Mouse (Mus musculus): ENCODE measurements around the gene Cep112. TPM values are rescaled to one million over a fixed set of nuclear protein-coding genes. Genes with fewer than 3 reads are reported as not detected.

The Cep112 gene
- polyA plus RNA-seq, 1 experiment from 2014 or later, result 10.0 TPM

- ATAC-seq (ENCODE audit: insufficient read depth, low FRiP score, low TSS enrichment) (no peak), DNase-seq (ENCODE audit: low spot score) (no peak)
- Histone ChIP-seq H3K4me1 (ENCODE audit: control insufficient read depth, insufficient read depth, low read length) (peaks cover 5% of the 10 kb centered on the region; the same call in 1 of the 2 replicates), H3K4me3 (ENCODE audit: low read depth, low read length) (peak overlapping the region; percentile 50), H3K9me3 (ENCODE audit: control insufficient read depth, low read length) (no peaks in the 10 kb centered on the region), H3K27me3 (ENCODE audit: control insufficient read depth, insufficient read depth, low read length) (no peaks in the 10 kb centered on the region), H3K36me3 (ENCODE audit: control insufficient read depth, insufficient read depth, low read length) (no peaks in the 10 kb centered on the region), H3K27ac (ENCODE audit: low read depth, low read length) (no peak overlapping the region), H3K4me2 (ENCODE audit: low read depth) (peak overlapping the region; percentile 47; the same call in 1 of the 2 replicates), H3K9ac (ENCODE audit: low read length) (no peak overlapping the region)
- WGBS, result 85% methylated on average over 3 of the region's 3 CpGs
These were observed 1.1 kb downstream of the Cep112 start for GRCm38 (mm10) chr11:108426086-108426485.

- H3K9ac ChIP-seq (ENCODE audit: low read length), result no peak overlapping the region
- 74% methylated on average over 6 of the region's 6 CpGs for WGBS
- H3K4me1 ChIP-seq (ENCODE audit: control insufficient read depth, insufficient read depth, low read length), result peaks cover 5% of the 10 kb centered on the region; the same call in 1 of the 2 replicates
- H3K36me3 ChIP-seq (ENCODE audit: control insufficient read depth, insufficient read depth, low read length), result no peaks in the 10 kb centered on the region
- H3K4me3 ChIP-seq (ENCODE audit: low read depth, low read length), result no peak overlapping the region
- no peak overlapping the region for H3K4me2 ChIP-seq (ENCODE audit: low read depth)
- no peak overlapping the region for H3K27ac ChIP-seq (ENCODE audit: low read depth, low read length)
- DNase-seq (ENCODE audit: low spot score) (no peak), ATAC-seq (ENCODE audit: insufficient read depth, low FRiP score, low TSS enrichment) (no peak)
- no peaks in the 10 kb centered on the region for H3K9me3 ChIP-seq (ENCODE audit: control insufficient read depth, low read length)
- no peaks in the 10 kb centered on the region for H3K27me3 ChIP-seq (ENCODE audit: control insufficient read depth, insufficient read depth, low read length)
These were observed 2.2 kb downstream of the Cep112 start for GRCm38 (mm10) chr11:108427191-108427590.

- WGBS, result 90% methylated on average over 2 of the region's 2 CpGs
- no peak for DNase-seq (ENCODE audit: low spot score)
- no peak overlapping the region for H3K27ac ChIP-seq (ENCODE audit: low read depth, low read length)
- H3K4me1 ChIP-seq (ENCODE audit: control insufficient read depth, insufficient read depth, low read length), result 0 out of 2 replicates have a peak, but pooled peaks cover under 1% of the 10 kb centered on the region
- no peak overlapping the region for H3K4me2 ChIP-seq (ENCODE audit: low read depth)
- H3K36me3 ChIP-seq (ENCODE audit: control insufficient read depth, insufficient read depth, low read length), result no peaks in the 10 kb centered on the region
- ATAC-seq (ENCODE audit: insufficient read depth, low FRiP score, low TSS enrichment), result no peak
- H3K9ac ChIP-seq (ENCODE audit: low read length), result no peak overlapping the region
- H3K9me3 ChIP-seq (ENCODE audit: control insufficient read depth, low read length), result no peaks in the 10 kb centered on the region
- no peak overlapping the region for H3K4me3 ChIP-seq (ENCODE audit: low read depth, low read length)
- no peaks in the 10 kb centered on the region for H3K27me3 ChIP-seq (ENCODE audit: control insufficient read depth, insufficient read depth, low read length)
These were observed 4.1 kb downstream of the Cep112 start for GRCm38 (mm10) chr11:108429076-108429475.

GRCm38 (mm10) chr11:108443893-108444563 is 19.0 kb downstream of the Cep112 start:
- Histone ChIP-seq H3K27me3 (ENCODE audit: control insufficient read depth, insufficient read depth, low read length) (no peaks in the 10 kb centered on the region), H3K4me1 (ENCODE audit: control insufficient read depth, insufficient read depth, low read length) (no peaks in the 10 kb centered on the region), H3K27ac (ENCODE audit: low read depth, low read length) (no peak overlapping the region), H3K4me2 (ENCODE audit: low read depth) (no peak overlapping the region), H3K4me3 (ENCODE audit: low read depth, low read length) (no peak overlapping the region), H3K9me3 (ENCODE audit: control insufficient read depth, low read length) (no peaks in the 10 kb centered on the region), H3K36me3 (ENCODE audit: control insufficient read depth, insufficient read depth, low read length) (no peaks in the 10 kb centered on the region), H3K9ac (ENCODE audit: low read length) (no peak overlapping the region)
- WGBS, result 75% methylated on average over 11 of the region's 11 CpGs
- no peak for DNase-seq (ENCODE audit: low spot score)
- no peak for ATAC-seq (ENCODE audit: insufficient read depth, low FRiP score, low TSS enrichment)

GRCm38 (mm10) chr11:108447148-108447547 is 22.2 kb downstream of the Cep112 start:
- Histone ChIP-seq H3K4me3 (ENCODE audit: low read depth, low read length) (no peak overlapping the region), H3K4me1 (ENCODE audit: control insufficient read depth, insufficient read depth, low read length) (no peaks in the 10 kb centered on the region), H3K9ac (ENCODE audit: low read length) (no peak overlapping the region), H3K36me3 (ENCODE audit: control insufficient read depth, insufficient read depth, low read length) (no peaks in the 10 kb centered on the region), H3K9me3 (ENCODE audit: control insufficient read depth, low read length) (no peaks in the 10 kb centered on the region), H3K4me2 (ENCODE audit: low read depth) (no peak overlapping the region), H3K27me3 (ENCODE audit: control insufficient read depth, insufficient read depth, low read length) (no peaks in the 10 kb centered on the region), H3K27ac (ENCODE audit: low read depth, low read length) (no peak overlapping the region)
- DNase-seq (ENCODE audit: low spot score), result peak; percentile 44
- ATAC-seq (ENCODE audit: insufficient read depth, low FRiP score, low TSS enrichment), result no peak

GRCm38 (mm10) chr11:108449811-108450210 is 24.8 kb downstream of the Cep112 start:
- H3K4me1 ChIP-seq (ENCODE audit: control insufficient read depth, insufficient read depth, low read length), result no peaks in the 10 kb centered on the region
- ATAC-seq (ENCODE audit: insufficient read depth, low FRiP score, low TSS enrichment) (no peak), DNase-seq (ENCODE audit: low spot score) (peak; percentile 74)
- no peak overlapping the region for H3K9ac ChIP-seq (ENCODE audit: low read length)
- no peaks in the 10 kb centered on the region for H3K36me3 ChIP-seq (ENCODE audit: control insufficient read depth, insufficient read depth, low read length)
- no peaks in the 10 kb centered on the region for H3K9me3 ChIP-seq (ENCODE audit: control insufficient read depth, low read length)
- WGBS, result 30% methylated on average over 3 of the region's 3 CpGs
- no peak overlapping the region for H3K27ac ChIP-seq (ENCODE audit: low read depth, low read length)
- no peak overlapping the region for H3K4me2 ChIP-seq (ENCODE audit: low read depth)
- no peaks in the 10 kb centered on the region for H3K27me3 ChIP-seq (ENCODE audit: control insufficient read depth, insufficient read depth, low read length)
- H3K4me3 ChIP-seq (ENCODE audit: low read depth, low read length), result no peak overlapping the region

- 87% methylated on average over 3 of the region's 3 CpGs for whole genome bisulfite sequencing
- no peak overlapping the region for H3K4me2 ChIP-seq (ENCODE audit: low read depth)
- H3K27me3 ChIP-seq (ENCODE audit: control insufficient read depth, insufficient read depth, low read length), result no peaks in the 10 kb centered on the region
- no peaks in the 10 kb centered on the region for H3K4me1 ChIP-seq (ENCODE audit: control insufficient read depth, insufficient read depth, low read length)
- no peaks in the 10 kb centered on the region for H3K9me3 ChIP-seq (ENCODE audit: control insufficient read depth, low read length)
- no peak overlapping the region for H3K9ac ChIP-seq (ENCODE audit: low read length)
- H3K4me3 ChIP-seq (ENCODE audit: low read depth, low read length), result no peak overlapping the region
- DNase-seq (ENCODE audit: low spot score) (no peak), ATAC-seq (ENCODE audit: insufficient read depth, low FRiP score, low TSS enrichment) (no peak)
- H3K36me3 ChIP-seq (ENCODE audit: control insufficient read depth, insufficient read depth, low read length), result no peaks in the 10 kb centered on the region
- H3K27ac ChIP-seq (ENCODE audit: low read depth, low read length), result no peak overlapping the region
These were observed 34.6 kb downstream of the Cep112 start for GRCm38 (mm10) chr11:108459599-108459998.

GRCm38 (mm10) chr11:108464138-108464537 is 39.1 kb downstream of the Cep112 start:
- Histone ChIP-seq H3K27me3 (ENCODE audit: control insufficient read depth, insufficient read depth, low read length) (no peaks in the 10 kb centered on the region), H3K4me2 (ENCODE audit: low read depth) (no peak overlapping the region), H3K4me3 (ENCODE audit: low read depth, low read length) (no peak overlapping the region), H3K27ac (ENCODE audit: low read depth, low read length) (no peak overlapping the region), H3K9me3 (ENCODE audit: control insufficient read depth, low read length) (no peaks in the 10 kb centered on the region), H3K4me1 (ENCODE audit: control insufficient read depth, insufficient read depth, low read length) (no peaks in the 10 kb centered on the region), H3K36me3 (ENCODE audit: control insufficient read depth, insufficient read depth, low read length) (no peaks in the 10 kb centered on the region), H3K9ac (ENCODE audit: low read length) (no peak overlapping the region)
- no peak for DNase-seq (ENCODE audit: low spot score)
- ATAC-seq (ENCODE audit: insufficient read depth, low FRiP score, low TSS enrichment), result no peak
- 82% methylated on average over 8 of the region's 8 CpGs for WGBS

GRCm38 (mm10) chr11:108464715-108465301 is 39.8 kb downstream of the Cep112 start:
- no peaks in the 10 kb centered on the region for H3K36me3 ChIP-seq (ENCODE audit: control insufficient read depth, insufficient read depth, low read length)
- H3K9me3 ChIP-seq (ENCODE audit: control insufficient read depth, low read length), result no peaks in the 10 kb centered on the region
- no peaks in the 10 kb centered on the region for H3K27me3 ChIP-seq (ENCODE audit: control insufficient read depth, insufficient read depth, low read length)
- DNase-seq (ENCODE audit: low spot score) (no peak), ATAC-seq (ENCODE audit: insufficient read depth, low FRiP score, low TSS enrichment) (peak; percentile 45; the same call in 1 of the 2 replicates)
- H3K9ac ChIP-seq (ENCODE audit: low read length), result no peak overlapping the region
- no peak overlapping the region for H3K4me2 ChIP-seq (ENCODE audit: low read depth)
- H3K4me1 ChIP-seq (ENCODE audit: control insufficient read depth, insufficient read depth, low read length), result no peaks in the 10 kb centered on the region
- no peak overlapping the region for H3K27ac ChIP-seq (ENCODE audit: low read depth, low read length)
- H3K4me3 ChIP-seq (ENCODE audit: low read depth, low read length), result no peak overlapping the region
- WGBS, result 60% methylated on average over 4 of the region's 4 CpGs
